Mouse (Mus musculus): Measurements from ENCODE around the gene Moxd1. TPM values are rescaled to one million over a fixed set of nuclear protein-coding genes. Genes with fewer than 3 reads are reported as not detected.
"Not testable (repeated sequence)": the region's sequence is repeated elsewhere in the genome, so short reads cannot be mapped to it uniquely, and the experiment has no call there.

Gene Moxd1
- total RNA-seq, 2 experiments from 2014 or later, result 0.26 to 0.57 TPM

GRCm38 (mm10) chr10:24259794-24260590 is 36.7 kb downstream of the Moxd1 start:
- intact Hi-C loops (cut with DNase I), result no loop called here
- no peak for DNase-seq

GRCm38 (mm10) chr10:24267520-24267919 is 44.2 kb downstream of the Moxd1 start:
- DNase-seq, result no peak
- intact Hi-C loops (cut with DNase I), result no loop called here

GRCm38 (mm10) chr10:24271077-24271637 is 47.8 kb downstream of the Moxd1 start:
- intact Hi-C loops (cut with DNase I), result no loop called here
- no peak for DNase-seq

GRCm38 (mm10) chr10:24276211-24276610 is 52.9 kb downstream of the Moxd1 start:
- intact Hi-C loops (cut with DNase I), result no loop called here
- no peak for DNase-seq

- no peak for DNase-seq
- intact Hi-C loops (cut with DNase I), result no loop called here
These were observed 59.3 kb downstream of the Moxd1 start for GRCm38 (mm10) chr10:24282650-24283049.

- no peak for DNase-seq
- intact Hi-C loops (cut with DNase I), result no loop called here
These were observed 68.3 kb downstream of the Moxd1 start for GRCm38 (mm10) chr10:24291611-24292010.

GRCm38 (mm10) chr10:24292671-24293070 is 69.4 kb downstream of the Moxd1 start:
- DNase-seq, result no peak
- intact Hi-C loops (cut with DNase I), result no loop called here

- DNase-seq, result no peak
- intact Hi-C loops (cut with DNase I), result loop anchor here (2.0 kb wide), 1 partner anchor 122 kb away; no protein-coding TSS in a partner anchor
These were observed 73.3 kb downstream of the Moxd1 start for GRCm38 (mm10) chr10:24296608-24297007.

- intact Hi-C loops (cut with DNase I), result loop anchor here (2.0 kb wide), 1 partner anchor 123 kb away; no protein-coding TSS in a partner anchor
- no peak for DNase-seq
These were observed 74.5 kb downstream of the Moxd1 start for GRCm38 (mm10) chr10:24297792-24298191.

- peak in 1 of 2 experiments; percentile 41 for DNase-seq
- intact Hi-C loops (cut with DNase I), result no loop called here
These were observed 75.2 kb downstream of the Moxd1 start for GRCm38 (mm10) chr10:24298260-24299244.

- intact Hi-C loops (cut with DNase I), result no loop called here
- peak; percentile 57 for DNase-seq
These were observed 88.9 kb downstream of the Moxd1 start for GRCm38 (mm10) chr10:24312191-24312611.

GRCm38 (mm10) chr10:24317126-24317836 is 94.0 kb downstream of the Moxd1 start:
- DNase-seq, result peak; percentile 71 to 72
- intact Hi-C loops (cut with DNase I), result no loop called here

- intact Hi-C loops (cut with DNase I), result no loop called here
- no peak for DNase-seq
These were observed 97.0 kb downstream of the Moxd1 start for GRCm38 (mm10) chr10:24320326-24320725.

GRCm38 (mm10) chr10:24323066-24323465 is 99.7 kb downstream of the Moxd1 start:
- no peak for DNase-seq
- intact Hi-C loops (cut with DNase I), result no loop called here

- DNase-seq; intact Hi-C loops (cut with DNase I): not testable (repeated sequence)
These were observed 103.9 kb downstream of the Moxd1 start for GRCm38 (mm10) chr10:24327265-24327664.

GRCm38 (mm10) chr10:24332799-24333198 is 109.5 kb downstream of the Moxd1 start:
- DNase-seq, result no peak
- intact Hi-C loops (cut with DNase I), result no loop called here

- intact Hi-C loops (cut with DNase I), result loop anchor here (5.0 kb wide), 1 partner anchor 283 kb away; no protein-coding TSS in a partner anchor
These were observed 116.4 kb downstream of the Moxd1 start for GRCm38 (mm10) chr10:24339593-24340143.

GRCm38 (mm10) chr10:24340551-24341213 is 117.4 kb downstream of the Moxd1 start:
- intact Hi-C loops (cut with DNase I), result no loop called here
- DNase-seq, result no peak

More at GRCm38 (mm10) chr10:24339593-24340143, 116.4 kb downstream of the Moxd1 start:
- DNase-seq, result no peak

GRCm38 (mm10) chr10:24341214-24341589 is 117.9 kb downstream of the Moxd1 start:
- DNase-seq, result no peak

More at GRCm38 (mm10) chr10:24341214-24341589, 117.9 kb downstream of the Moxd1 start:
- intact Hi-C loops (cut with DNase I), result no loop called here
